Mouse (Mus musculus): ENCODE measurements around the gene Ide.

GRCm38 (mm10) chr19:37306176-37306575, 31.5 kb downstream of the Ide start:
- TF ChIP-seq CTCF (IDR thresholded peaks at IDR 0.05), result no peak
- TF ChIP-seq POLR2A (IDR thresholded peaks at IDR 0.05; ENCODE audit: insufficient read depth, low read depth, low read length), result no peak

Measured in heart, adult 2 months (tissue).